Mouse (Mus musculus) midbrain, embryonic 15.5 days (tissue): ENCODE data around the gene Stim1. TPM values are rescaled to one million over a fixed set of nuclear protein-coding genes. Genes with fewer than 3 reads are reported as not detected.

Experiments used
- ATAC-seq: fragments of 200-750 bp; cut with Nextera tagmentation; replicated peaks from 2 replicates; pipeline ENCODE4 v1.8.0; 2017; ENCODE audit warnings: moderate TSS enrichment
- H3K27ac ChIP-seq: fragments of 300-500 bp; sonication (generic); 2 replicates; pipeline ENCODE4 v1.5.1; 2015; ENCODE audit warnings: mild to moderate bottlenecking, inconsistent platforms
- H3K27me3 ChIP-seq: fragments of 300-500 bp; sonication (generic); replicated peaks from 2 replicates; pipeline ENCODE4 v1.6.1; 2015; ENCODE audit warnings: inconsistent platforms
- H3K36me3 ChIP-seq: fragments of 300-500 bp; sonication (generic); replicated peaks from 2 replicates; pipeline ENCODE4 v1.6.1; 2015; ENCODE audit warnings: inconsistent platforms
- H3K4me1 ChIP-seq: fragments of 300-500 bp; sonication (generic); 2 replicates; pipeline ENCODE4 v1.6.1; 2015; ENCODE audit warnings: inconsistent platforms
- H3K4me2 ChIP-seq: fragments of 300-500 bp; sonication (generic); 2 replicates; pipeline ENCODE4 v1.6.1; 2015; ENCODE audit warnings: inconsistent platforms, mild to moderate bottlenecking, moderate library complexity
- H3K4me3 ChIP-seq: fragments of 300-500 bp; sonication (generic); 2 replicates; pipeline ENCODE4 v1.5.1; 2015; ENCODE audit warnings: mild to moderate bottlenecking, inconsistent platforms
- H3K9ac ChIP-seq: fragments of 300-500 bp; sonication (generic); 2 replicates; pipeline ENCODE4 v1.6.1; 2015; ENCODE audit warnings: mild to moderate bottlenecking, inconsistent platforms
- H3K9me3 ChIP-seq: fragments of 300-500 bp; sonication (generic); 2 replicates; pipeline ENCODE4 v1.6.1; 2016; ENCODE audit warnings: inconsistent platforms
- WGBS: fragments of 180-500 bp; shearing (Covaris S2); methylation state at CpG from one replicate; pipeline ENCODE4 v1.1.7; 2015; ENCODE audit warnings: mixed read lengths; 5-methylcytosine and 5-hydroxymethylcytosine counted together
- polyA plus RNA-seq: library from polyadenylated mRNA; unstranded; fragments of >200 nt; fragmentation: Nextera tagmentation; extraction: Ambion mirVana; gene quantifications from 2 replicates; pipeline ENCODE4 v1.2.1, GENCODE M21; 2015

The Stim1 gene
- 12.6 and 13.1 TPM in 2 replicates for polyA plus RNA-seq

DNA sequence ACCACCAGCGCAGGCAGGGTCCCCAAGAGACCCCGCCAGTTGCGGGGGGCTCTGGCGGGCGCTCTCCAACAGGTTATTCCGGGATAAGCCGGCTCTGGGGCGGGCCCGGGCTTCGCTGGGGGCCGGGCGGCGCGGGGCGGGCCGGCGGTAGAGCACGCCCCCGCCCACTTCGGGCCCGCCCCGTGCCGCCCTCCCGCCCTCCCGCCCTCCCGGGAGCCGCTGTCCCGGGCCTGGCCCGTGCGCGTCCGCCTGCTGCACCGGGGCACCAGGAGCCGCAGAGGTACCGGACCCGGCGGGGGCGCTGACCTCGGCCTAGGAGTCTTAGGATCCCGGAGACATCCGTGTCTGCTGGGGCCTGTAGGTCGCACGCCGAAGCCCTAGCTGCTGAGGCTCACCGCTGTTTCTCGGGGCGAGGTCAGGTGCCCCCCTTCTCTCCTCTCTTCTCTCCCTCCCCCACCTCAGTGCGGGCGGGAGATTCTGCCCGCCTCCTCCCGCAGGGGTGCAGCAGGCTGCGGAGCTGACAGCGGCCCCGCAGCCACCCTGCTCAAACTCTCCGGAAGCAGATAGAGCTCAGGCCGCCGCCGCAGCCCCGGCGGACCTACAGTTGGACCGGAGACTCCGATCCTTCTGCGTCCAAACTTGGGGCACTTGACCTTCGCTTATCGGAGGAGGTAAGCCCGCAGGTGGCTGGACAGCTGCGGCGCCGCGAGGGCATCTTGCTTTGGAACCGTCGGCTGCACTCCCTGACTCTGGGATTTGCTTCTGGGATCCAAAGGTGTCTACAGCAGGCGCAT lies at the start of gene Stim1:
TSS of gene Stim1 (plus strand) at position 206 of the 794 bp plus-strand sequence.
- H3K4me2 ChIP-seq = peak within 1 kb of the TSS; percentile 90
- H3K4me1 ChIP-seq = peaks cover 20% of the 10 kb centered on the region
- peak within 1 kb of the TSS; percentile 63 for H3K4me3 ChIP-seq
- H3K27me3 ChIP-seq = no peaks in the 10 kb centered on the region; the same call in 1 of the 2 replicates
- no peaks in the 10 kb centered on the region for H3K9me3 ChIP-seq
- under 1% methylated on average over 58 of the region's 73 CpGs for WGBS
- H3K27ac ChIP-seq = peak within 1 kb of the TSS; percentile 43; the same call in 1 of the 2 replicates
- H3K9ac ChIP-seq = peak within 1 kb of the TSS; percentile 46
- ATAC-seq = peak; percentile 87
- no peaks in the 10 kb centered on the region for H3K36me3 ChIP-seq

DNA sequence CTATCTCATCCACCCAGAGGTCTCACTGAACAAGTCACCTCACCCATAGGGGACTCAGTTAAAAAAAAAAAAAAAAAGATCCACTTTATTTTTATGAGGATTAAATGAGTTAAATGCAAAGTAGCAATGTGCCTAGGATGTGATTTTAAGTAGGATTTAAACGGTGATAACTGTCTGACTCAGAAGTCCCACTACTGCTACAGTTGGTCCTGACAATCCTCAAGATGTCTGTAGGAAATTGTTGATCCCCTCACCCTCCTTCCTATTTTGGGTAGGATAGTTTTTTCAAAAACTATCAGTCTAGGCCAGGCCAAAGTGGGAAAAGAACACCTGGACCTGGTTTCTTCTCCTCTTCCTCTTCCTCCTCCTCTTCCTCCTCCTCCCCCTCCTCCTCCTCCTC lies 45.7 kb upstream of the Stim1 start:
- Histone ChIP-seq H3K36me3 (no peaks in the 10 kb centered on the region), H3K4me1 (0 out of 2 replicates have a peak, but pooled peaks cover 5% of the 10 kb centered on the region), H3K27me3 (no peaks in the 10 kb centered on the region), H3K27ac (no peak overlapping the region), H3K9me3 (no peaks in the 10 kb centered on the region), H3K4me3 (no peak overlapping the region), H3K4me2 (peak overlapping the region; percentile 76), H3K9ac (no peak overlapping the region)
- no peak for ATAC-seq
- WGBS = 45% methylated on average over 1 of the region's 1 CpGs

DNA sequence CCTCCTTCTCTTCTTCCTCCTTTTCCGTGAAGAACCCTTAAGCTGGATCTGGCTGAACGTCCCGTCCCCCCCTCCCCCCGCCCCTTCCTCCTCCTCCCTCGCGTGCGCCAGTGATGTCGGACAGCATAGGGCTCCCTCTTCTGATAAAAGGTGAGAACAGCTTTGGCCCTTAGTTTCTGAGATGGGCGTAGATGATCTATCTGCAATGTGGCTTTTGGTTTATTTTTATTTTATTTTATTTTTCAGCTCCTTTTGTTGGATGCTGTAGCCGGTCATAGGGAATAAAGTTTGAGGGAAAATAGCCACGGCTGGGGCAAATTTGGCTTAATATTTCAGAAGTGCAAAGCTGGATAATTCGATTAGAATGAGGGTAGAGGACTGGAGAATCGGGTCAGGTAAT lies 45.3 kb upstream of the Stim1 start:
- Histone ChIP-seq H3K36me3 (no peaks in the 10 kb centered on the region), H3K4me1 (0 out of 2 replicates have a peak, but pooled peaks cover 5% of the 10 kb centered on the region), H3K4me2 (peak overlapping the region; percentile 76), H3K4me3 (peak overlapping the region; percentile 63), H3K27ac (no peak overlapping the region), H3K9me3 (no peaks in the 10 kb centered on the region), H3K27me3 (no peaks in the 10 kb centered on the region), H3K9ac (peak overlapping the region; percentile 69)
- 2% methylated on average over 7 of the region's 13 CpGs for WGBS
- ATAC-seq = peak; percentile 80

DNA sequence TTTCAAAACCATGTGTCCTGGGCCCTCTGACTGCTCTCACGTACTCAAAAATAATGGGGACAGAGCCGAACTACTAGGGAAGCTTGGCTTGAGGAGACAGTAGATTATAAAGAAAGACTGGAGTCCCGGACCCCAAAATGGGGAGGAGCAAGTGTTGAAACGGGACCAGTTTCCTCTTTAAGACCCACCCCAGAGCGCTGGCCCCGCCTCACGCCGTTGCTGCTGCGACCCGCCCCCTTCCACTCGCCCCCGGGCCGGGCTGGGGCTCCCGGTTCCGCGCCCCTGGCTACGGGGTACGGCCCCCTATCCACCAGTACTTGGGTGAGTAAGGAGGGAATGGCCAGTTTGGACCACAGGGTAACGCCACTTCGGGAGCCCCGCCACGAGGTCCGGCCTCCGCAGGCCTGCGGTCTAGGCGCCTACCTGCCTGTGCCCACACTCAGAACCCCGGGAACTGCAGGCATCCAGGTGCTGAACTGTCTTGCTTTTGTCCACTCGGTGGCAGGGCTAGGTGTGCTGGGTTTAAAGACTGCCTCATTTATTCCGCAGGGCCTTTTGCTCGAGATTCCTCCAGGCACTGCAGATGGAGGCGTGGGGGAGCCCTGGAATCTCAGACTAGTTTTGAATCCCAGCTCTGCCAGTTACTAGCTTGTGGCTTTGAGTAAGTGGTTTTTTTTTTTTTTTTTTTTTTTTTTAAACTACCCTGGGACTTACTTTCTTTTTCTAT lies 44.6 kb upstream of the Stim1 start:
- H3K36me3 ChIP-seq = no peaks in the 10 kb centered on the region
- peak; percentile 89 for ATAC-seq
- H3K4me2 ChIP-seq = peak overlapping the region; percentile 76
- peak overlapping the region; percentile 63 for H3K4me3 ChIP-seq
- H3K9ac ChIP-seq = peak overlapping the region; percentile 69
- H3K9me3 ChIP-seq = no peaks in the 10 kb centered on the region
- 0 out of 2 replicates have a peak, but pooled peaks cover 5% of the 10 kb centered on the region for H3K4me1 ChIP-seq
- H3K27me3 ChIP-seq = no peaks in the 10 kb centered on the region
- WGBS = 2% methylated on average over 31 of the region's 31 CpGs
- peak overlapping the region; percentile 69 for H3K27ac ChIP-seq

DNA sequence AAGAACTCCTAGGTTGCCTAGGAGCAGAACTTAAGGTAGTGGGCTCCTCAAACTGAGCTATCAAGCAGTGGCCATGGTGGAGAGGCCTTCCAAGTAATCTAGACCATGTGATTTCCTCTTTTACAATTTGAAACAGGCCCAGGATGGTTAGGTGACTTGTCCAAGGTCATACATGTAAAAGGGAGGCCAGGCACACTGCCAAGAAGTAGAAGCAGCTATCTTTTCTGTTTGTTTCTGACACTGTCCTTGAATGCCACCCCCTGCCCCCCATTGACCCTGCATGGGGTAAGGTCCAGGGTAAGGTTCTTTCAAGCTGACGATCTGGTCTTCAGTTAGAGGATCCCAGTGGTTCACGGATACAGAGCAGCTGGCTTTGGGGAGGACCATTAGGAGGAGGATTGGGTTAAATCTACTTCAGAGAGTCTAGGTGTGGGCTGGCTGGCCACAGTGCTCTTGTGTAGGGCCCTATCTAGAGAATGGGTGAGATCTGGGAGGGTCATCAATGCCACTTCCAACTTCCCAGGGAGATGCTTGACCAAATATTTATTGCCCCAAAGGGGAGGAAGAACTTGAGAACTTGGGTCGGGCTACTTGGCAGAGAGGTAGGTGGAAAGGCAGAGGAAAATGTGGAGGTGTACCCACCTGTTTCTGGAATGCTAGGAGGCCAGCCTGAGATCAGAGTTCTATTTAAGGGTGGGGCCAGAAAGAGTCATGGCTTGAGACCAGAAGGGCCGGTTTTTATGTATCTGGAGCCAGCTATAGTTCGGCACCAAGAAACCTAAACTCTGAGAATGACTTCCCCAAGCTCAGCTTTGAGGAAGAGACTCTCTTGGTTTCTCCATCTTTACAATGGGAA lies 43.5 kb upstream of the Stim1 start:
- WGBS = 89% methylated on average over 5 of the region's 5 CpGs
- Histone ChIP-seq H3K36me3 (no peaks in the 10 kb centered on the region), H3K27me3 (no peaks in the 10 kb centered on the region), H3K9me3 (no peaks in the 10 kb centered on the region), H3K9ac (no peak overlapping the region), H3K27ac (no peak overlapping the region), H3K4me1 (0 out of 2 replicates have a peak, but pooled peaks cover 5% of the 10 kb centered on the region), H3K4me2 (peak overlapping the region; percentile 76; the same call in 1 of the 2 replicates), H3K4me3 (no peak overlapping the region)
- no peak for ATAC-seq

DNA sequence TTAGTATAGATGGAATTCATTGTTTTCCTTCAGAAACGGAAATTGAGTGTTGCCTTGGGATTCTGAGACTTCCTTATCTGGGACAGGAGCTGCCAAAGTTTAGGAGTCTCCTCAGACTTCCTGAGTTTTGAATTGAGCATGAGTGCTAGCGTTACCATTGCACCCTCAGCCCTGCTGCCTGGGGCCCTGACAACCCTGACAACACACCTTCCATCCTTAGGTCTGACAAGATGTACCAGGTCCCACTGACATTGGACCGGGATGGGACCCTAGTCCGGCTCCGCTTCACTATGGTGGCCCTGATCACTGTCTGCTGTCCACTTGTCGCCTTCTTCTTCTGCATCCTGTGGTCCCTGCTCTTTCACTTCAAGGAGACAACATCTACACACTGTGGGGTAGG lies 41.6 kb upstream of the Stim1 start:
- Histone ChIP-seq H3K27ac (no peak overlapping the region), H3K9ac (no peak overlapping the region), H3K4me2 (no peak overlapping the region), H3K36me3 (no peaks in the 10 kb centered on the region), H3K27me3 (no peaks in the 10 kb centered on the region), H3K4me1 (0 out of 2 replicates have a peak, but pooled peaks cover 5% of the 10 kb centered on the region), H3K9me3 (no peaks in the 10 kb centered on the region), H3K4me3 (no peak overlapping the region)
- WGBS = 92% methylated on average over 6 of the region's 6 CpGs
- no peak for ATAC-seq

DNA sequence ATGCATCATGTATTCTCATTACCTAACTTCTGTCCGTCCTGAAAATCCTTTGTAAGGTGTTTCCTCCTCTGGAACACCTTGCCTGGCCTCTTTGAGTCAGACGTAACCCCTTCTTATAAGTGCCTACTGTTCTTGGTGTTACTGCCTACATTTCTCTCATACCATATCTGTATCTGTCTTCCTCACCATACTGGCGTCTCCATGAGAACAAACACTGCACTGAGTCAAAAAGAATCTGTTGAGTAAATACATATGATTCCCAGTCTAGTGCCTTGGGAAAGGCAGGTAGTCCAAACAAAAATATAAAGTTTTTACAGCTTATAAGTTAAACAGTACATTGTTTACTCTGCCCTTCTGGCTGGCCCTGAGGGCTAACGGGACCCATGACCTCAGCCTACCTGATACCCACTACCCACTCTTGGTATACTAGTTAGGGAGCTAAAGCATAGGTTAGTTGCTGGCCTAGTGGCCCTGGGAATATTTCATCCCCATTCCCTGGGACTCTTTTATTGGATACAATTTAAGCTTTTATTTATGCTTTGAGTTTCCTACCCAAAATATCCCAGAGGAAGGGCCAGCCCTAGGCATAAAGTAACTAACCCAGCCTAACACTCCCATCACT lies 39.4 kb upstream of the Stim1 start:
- Histone ChIP-seq H3K27me3 (no peaks in the 10 kb centered on the region), H3K9ac (no peak overlapping the region)
- WGBS = 94% methylated on average over 4 of the region's 4 CpGs

DNA sequence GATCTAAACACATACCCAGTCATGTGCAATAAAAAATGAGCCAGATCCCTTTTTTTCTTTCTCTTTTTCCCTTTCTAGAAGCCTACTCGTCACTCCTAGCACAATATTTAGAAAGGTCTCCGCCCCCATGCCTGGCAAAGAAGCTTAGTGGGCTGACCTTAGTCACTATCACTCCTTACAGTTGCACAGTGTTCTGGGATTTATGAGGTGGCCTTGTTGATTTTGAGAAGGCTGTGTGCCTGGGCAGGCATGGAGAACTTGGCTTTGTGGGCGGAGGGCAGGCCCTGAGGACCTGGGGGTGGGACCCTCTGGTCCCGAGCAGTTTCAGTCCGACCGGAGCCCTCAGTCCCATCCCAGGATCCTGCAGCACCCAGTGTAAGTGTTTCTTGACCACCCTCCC lies 37.8 kb upstream of the Stim1 start:
- 94% methylated on average over 6 of the region's 6 CpGs for WGBS
- Histone ChIP-seq H3K4me3 (no peak overlapping the region), H3K27me3 (no peaks in the 10 kb centered on the region), H3K4me2 (no peak overlapping the region), H3K4me1 (no peaks in the 10 kb centered on the region), H3K9ac (no peak overlapping the region), H3K36me3 (no peaks in the 10 kb centered on the region), H3K9me3 (no peaks in the 10 kb centered on the region), H3K27ac (no peak overlapping the region)
- ATAC-seq = no peak

More for the DNA sequence above, 39.4 kb upstream of the Stim1 start:
- no peak for ATAC-seq
- 0 out of 2 replicates have a peak, but pooled peaks cover 3% of the 10 kb centered on the region for H3K4me1 ChIP-seq
- H3K36me3 ChIP-seq = no peaks in the 10 kb centered on the region
- no peaks in the 10 kb centered on the region for H3K9me3 ChIP-seq
- H3K4me2 ChIP-seq = no peak overlapping the region
- H3K4me3 ChIP-seq = no peak overlapping the region
- H3K27ac ChIP-seq = no peak overlapping the region

DNA sequence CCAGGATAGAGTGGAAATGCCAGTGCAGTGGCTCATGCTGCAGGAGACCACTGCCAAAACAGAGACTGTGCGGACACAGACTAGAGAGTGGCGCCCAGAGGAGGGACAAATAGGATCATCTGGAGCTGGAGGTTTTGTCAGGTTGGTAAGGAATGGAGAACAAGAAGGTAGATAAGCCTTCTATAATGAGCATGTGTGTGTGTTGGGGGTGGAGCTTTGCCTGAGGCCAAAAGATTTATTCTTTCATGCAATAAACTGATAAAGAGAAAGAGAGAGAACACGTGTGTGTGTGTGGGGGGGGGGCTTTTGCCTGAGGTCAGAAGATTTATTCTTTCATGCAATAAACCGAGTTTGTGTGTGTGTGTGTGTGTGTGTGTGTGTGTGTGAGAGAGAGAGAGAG lies 34.5 kb upstream of the Stim1 start:
- Histone ChIP-seq H3K4me2 (no peak overlapping the region), H3K27me3 (no peaks in the 10 kb centered on the region), H3K36me3 (no peaks in the 10 kb centered on the region), H3K4me3 (no peak overlapping the region), H3K4me1 (no peaks in the 10 kb centered on the region), H3K9ac (no peak overlapping the region), H3K9me3 (no peaks in the 10 kb centered on the region), H3K27ac (no peak overlapping the region)
- 76% methylated on average over 4 of the region's 4 CpGs for WGBS
- ATAC-seq = no peak

DNA sequence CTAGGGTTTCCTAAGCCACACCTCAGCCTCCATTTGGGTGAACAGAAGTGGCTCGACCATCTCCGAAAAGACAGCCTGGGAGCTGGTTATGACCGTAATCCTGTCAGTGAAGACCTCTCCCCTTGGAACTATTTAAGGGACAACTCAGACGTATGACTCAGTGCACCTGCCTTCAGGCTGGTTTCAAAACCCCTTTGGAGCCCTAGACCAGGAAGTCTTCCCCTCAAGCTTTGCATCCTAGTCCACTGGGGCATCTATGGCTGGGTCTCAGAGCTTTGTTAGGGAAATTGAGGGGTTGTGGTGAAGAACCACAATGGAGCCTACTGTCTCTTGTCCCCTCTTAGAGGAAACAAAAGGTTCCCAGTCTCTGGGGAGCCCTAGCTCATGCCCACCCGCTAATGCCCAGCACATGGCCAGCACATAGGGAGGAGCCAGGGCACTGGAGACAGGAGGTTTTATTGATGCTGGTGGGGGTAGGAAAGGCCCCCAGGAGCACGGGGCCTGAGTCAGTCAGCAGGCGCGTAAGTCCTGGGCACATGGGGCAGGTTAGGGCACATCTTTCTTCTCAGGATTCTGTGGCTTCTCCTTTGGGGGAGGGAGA lies 28.8 kb upstream of the Stim1 start:
- no peaks in the 10 kb centered on the region for H3K27me3 ChIP-seq
- no peak for ATAC-seq
- WGBS = 90% methylated on average over 8 of the region's 8 CpGs

DNA sequence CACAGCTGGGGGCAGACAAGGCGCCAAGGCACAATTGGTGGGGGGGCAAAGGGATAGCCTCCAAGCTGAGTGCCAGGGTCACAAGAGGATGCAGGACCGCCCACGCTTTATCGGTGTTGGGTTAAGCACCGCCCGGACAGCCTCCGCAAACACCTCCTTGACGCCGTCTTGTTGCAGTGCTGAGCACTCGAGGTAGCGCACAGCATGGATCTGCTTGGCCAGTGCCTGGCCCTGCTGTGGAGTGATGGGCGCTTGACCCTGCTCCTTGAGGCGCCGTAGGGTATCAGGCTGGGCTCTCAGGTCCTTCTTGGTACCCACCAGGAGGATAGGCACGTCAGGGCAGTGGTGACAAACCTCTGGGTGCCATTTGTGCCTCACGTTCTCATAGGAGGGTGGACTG lies 28.0 kb upstream of the Stim1 start:
- Histone ChIP-seq H3K9me3 (no peaks in the 10 kb centered on the region), H3K27me3 (no peaks in the 10 kb centered on the region), H3K9ac (no peak overlapping the region), H3K4me3 (no peak overlapping the region), H3K36me3 (no peaks in the 10 kb centered on the region), H3K4me2 (no peak overlapping the region), H3K27ac (no peak overlapping the region), H3K4me1 (no peaks in the 10 kb centered on the region)
- 95% methylated on average over 16 of the region's 16 CpGs for WGBS
- ATAC-seq = 0 out of 2 replicates have a peak, but pooled peaks have one; percentile 21

More for the DNA sequence above, 28.8 kb upstream of the Stim1 start:
- no peaks in the 10 kb centered on the region for H3K4me1 ChIP-seq
- H3K4me3 ChIP-seq = no peak overlapping the region
- no peaks in the 10 kb centered on the region for H3K9me3 ChIP-seq
- H3K27ac ChIP-seq = no peak overlapping the region
- no peak overlapping the region for H3K9ac ChIP-seq
- H3K4me2 ChIP-seq = no peak overlapping the region
- H3K36me3 ChIP-seq = no peaks in the 10 kb centered on the region
